Mouse (Mus musculus): ENCODE results near the gene Dtx4. TPM values are rescaled to one million over a fixed set of nuclear protein-coding genes. Genes with fewer than 3 reads are reported as not detected.

Dtx4 gene
- polyA plus RNA-seq, 1 experiment from 2014 or later = 8.4 TPM

DNA sequence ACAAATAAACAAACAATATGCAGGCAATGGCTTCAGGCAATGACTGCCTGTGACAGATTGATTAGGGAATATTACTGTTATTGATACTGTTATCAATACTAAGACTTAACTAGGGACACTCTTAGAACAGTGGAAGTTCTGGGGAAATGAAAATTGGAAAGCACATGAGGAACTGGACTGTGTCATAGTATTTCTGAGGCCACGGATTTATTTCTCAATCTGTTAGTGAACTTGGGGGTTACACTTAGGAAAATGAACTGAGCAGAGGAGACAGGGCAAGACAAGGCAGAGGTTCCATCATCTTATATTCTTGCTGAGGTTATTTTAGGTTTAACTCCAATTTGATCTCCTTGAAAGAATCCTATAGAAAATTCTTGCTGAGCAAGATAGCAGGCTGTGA is 38.7 kb upstream of the Dtx4 start:
- H3K9me3 ChIP-seq (ENCODE audit: low read length) = no peaks in the 10 kb centered on the region
- 74% methylated on average over 1 of the region's 1 CpGs for WGBS
- no peak overlapping the region for H3K9ac ChIP-seq (replicated peaks; ENCODE audit: low read depth)
- no peak for TF ChIP-seq EP300 (IDR thresholded peaks at IDR 0.05)
- TF ChIP-seq CTCF (IDR thresholded peaks at IDR 0.05) = no peak
- no peaks in the 10 kb centered on the region for H3K4me1 ChIP-seq (ENCODE audit: insufficient read depth, low read depth, low read length)
- no peak for ATAC-seq
- no peak overlapping the region for H3K4me2 ChIP-seq (replicated peaks; ENCODE audit: low read depth, low read length)
- H3K27ac ChIP-seq (ENCODE audit: low read length) = no peak overlapping the region
- no peak for DNase-seq (ENCODE audit: low spot score)
- H3K4me3 ChIP-seq (ENCODE audit: low read depth, low read length) = no peak overlapping the region
- H3K27me3 ChIP-seq (replicated peaks; ENCODE audit: insufficient read depth, low read length) = no peaks in the 10 kb centered on the region
- no peaks in the 10 kb centered on the region for H3K36me3 ChIP-seq (ENCODE audit: insufficient read depth, low read length)

DNA sequence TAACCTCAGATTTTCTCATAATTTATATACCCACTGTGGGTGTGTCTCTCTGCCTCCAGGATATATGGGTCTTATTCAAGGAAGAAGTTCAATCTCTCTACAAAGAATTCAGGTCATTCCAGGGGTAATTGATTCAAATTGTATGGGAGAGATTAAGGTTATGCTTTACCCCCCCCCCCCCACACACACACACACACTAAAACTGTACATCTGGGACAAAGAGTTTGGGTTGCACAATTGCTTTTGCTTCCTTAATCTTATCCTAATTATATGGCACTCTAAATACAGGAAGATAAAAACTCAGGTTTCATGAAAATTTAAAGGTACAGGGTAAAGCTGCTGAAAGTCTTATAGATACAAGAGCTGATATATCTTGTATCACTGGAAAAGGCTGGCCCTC is 35.9 kb upstream of the Dtx4 start:
- no peaks in the 10 kb centered on the region for H3K4me1 ChIP-seq (ENCODE audit: insufficient read depth, low read depth, low read length)
- no peak overlapping the region for H3K9ac ChIP-seq (replicated peaks; ENCODE audit: low read depth)
- no peak overlapping the region for H3K4me3 ChIP-seq (ENCODE audit: low read depth, low read length)
- no peak overlapping the region for H3K4me2 ChIP-seq (replicated peaks; ENCODE audit: low read depth, low read length)
- H3K9me3 ChIP-seq (ENCODE audit: low read length) = no peaks in the 10 kb centered on the region
- no peak overlapping the region for H3K27ac ChIP-seq (ENCODE audit: low read length)
- DNase-seq (ENCODE audit: low spot score) (no peak), ATAC-seq (no peak)
- H3K36me3 ChIP-seq (ENCODE audit: insufficient read depth, low read length) = no peaks in the 10 kb centered on the region
- H3K27me3 ChIP-seq (replicated peaks; ENCODE audit: insufficient read depth, low read length) = no peaks in the 10 kb centered on the region
- TF ChIP-seq CTCF (IDR thresholded peaks at IDR 0.05) (no peak), EP300 (IDR thresholded peaks at IDR 0.05) (no peak)

DNA sequence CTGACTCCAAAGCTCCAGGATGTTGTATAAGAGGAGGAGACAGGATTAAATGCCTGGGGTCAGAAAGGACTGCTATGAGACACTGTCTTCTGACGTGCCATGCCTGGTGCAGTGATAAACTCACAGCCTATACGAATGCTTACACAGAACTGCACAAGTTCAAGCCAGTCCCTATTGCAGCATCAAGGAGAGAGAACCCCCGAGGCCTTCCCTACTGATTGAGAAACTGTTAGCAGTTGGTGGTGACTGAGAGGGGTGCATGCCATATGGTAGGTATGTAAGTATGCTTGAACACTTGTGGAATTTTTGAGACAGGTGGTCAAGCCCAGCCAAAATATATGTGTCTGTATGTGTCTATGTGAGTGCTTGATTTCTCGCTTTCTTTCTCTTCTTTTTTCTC is 22.1 kb upstream of the Dtx4 start:
- Histone ChIP-seq H3K27me3 (replicated peaks; ENCODE audit: insufficient read depth, low read length) (no peaks in the 10 kb centered on the region), H3K4me1 (ENCODE audit: insufficient read depth, low read depth, low read length) (no peaks in the 10 kb centered on the region), H3K27ac (ENCODE audit: low read length) (no peak overlapping the region), H3K9me3 (ENCODE audit: low read length) (no peaks in the 10 kb centered on the region), H3K4me3 (ENCODE audit: low read depth, low read length) (no peak overlapping the region), H3K4me2 (replicated peaks; ENCODE audit: low read depth, low read length) (no peak overlapping the region), H3K9ac (replicated peaks; ENCODE audit: low read depth) (no peak overlapping the region), H3K36me3 (ENCODE audit: insufficient read depth, low read length) (no peaks in the 10 kb centered on the region)
- TF ChIP-seq CTCF (IDR thresholded peaks at IDR 0.05) (no peak), EP300 (IDR thresholded peaks at IDR 0.05) (no peak)
- DNase-seq (ENCODE audit: low spot score) (no peak), ATAC-seq (no peak)
- WGBS = 34% methylated on average over 4 of the region's 4 CpGs

DNA sequence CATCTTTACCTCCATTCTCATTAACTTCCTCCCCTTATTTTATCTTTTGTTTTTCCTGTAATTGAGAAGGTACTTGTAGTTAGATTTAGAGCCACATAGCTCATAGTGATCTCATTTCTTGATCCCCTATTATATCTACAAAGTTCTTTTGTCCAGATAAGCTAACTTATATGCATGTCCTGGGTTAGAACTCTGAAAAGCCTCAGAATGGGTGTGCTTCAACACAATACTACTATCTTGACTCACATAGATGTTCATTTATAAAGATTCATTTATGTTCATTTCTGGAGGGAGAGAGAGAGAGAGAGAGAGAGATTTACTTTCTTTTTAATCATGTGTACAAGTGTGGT is 17.3 kb upstream of the Dtx4 start:
- H3K4me1 ChIP-seq (ENCODE audit: insufficient read depth, low read depth, low read length) = no peaks in the 10 kb centered on the region
- no peak for DNase-seq (ENCODE audit: low spot score)
- no peak overlapping the region for H3K9ac ChIP-seq (replicated peaks; ENCODE audit: low read depth)
- no peak overlapping the region for H3K27ac ChIP-seq (ENCODE audit: low read length)
- no peaks in the 10 kb centered on the region for H3K9me3 ChIP-seq (ENCODE audit: low read length)
- no peak for ATAC-seq
- peak overlapping the region; percentile 63 for H3K4me2 ChIP-seq (replicated peaks; ENCODE audit: low read depth, low read length)
- H3K27me3 ChIP-seq (replicated peaks; ENCODE audit: insufficient read depth, low read length) = no peaks in the 10 kb centered on the region
- no peaks in the 10 kb centered on the region for H3K36me3 ChIP-seq (ENCODE audit: insufficient read depth, low read length)
- H3K4me3 ChIP-seq (ENCODE audit: low read depth, low read length) = no peak overlapping the region
- TF ChIP-seq EP300 (IDR thresholded peaks at IDR 0.05) = no peak
- no peak for TF ChIP-seq CTCF (IDR thresholded peaks at IDR 0.05)

DNA sequence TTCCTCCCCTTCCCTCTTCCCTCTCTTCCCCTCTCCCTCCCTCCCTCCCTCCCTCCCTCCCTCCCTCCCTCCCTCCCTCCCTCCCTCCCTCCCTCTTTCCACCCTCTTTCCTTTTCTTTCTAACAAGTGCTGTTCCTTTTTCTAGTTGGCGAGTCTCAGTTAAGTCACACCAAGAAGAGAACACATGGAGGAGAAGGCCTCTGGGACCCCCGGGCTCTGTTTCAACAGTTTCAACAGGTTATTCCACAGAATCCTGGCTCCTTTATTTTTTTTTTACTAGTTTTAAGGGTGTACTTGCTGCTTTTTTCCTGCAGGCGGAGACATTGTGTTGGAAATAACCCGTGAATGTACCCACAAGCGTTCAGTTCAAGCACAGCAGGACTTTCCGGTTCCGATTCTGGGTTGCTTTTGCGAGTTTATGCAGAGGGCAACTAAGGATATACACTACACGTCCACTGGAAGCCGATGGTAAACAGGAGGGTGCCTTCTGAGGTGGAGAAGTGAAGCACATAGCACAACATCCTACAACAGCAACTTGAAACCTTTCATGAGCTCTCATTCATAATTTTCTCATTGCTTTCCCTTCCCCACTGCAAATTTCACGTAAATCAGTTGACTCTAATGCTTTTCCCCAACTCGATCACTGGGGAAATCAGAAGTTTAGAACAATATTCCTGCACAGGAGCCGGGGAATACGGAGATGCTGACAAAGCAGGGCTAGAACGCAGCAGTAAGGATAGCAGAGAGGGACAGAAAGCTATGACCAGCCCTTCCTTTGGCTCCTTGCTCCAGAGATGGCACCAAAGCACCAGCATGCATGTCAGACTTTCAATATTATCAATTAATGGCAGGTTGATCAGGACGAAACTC is 16.7 kb upstream of the Dtx4 start:
- 2% methylated on average over 16 of the region's 16 CpGs for WGBS
- no peaks in the 10 kb centered on the region for H3K27me3 ChIP-seq (replicated peaks; ENCODE audit: insufficient read depth, low read length)
- no peaks in the 10 kb centered on the region for H3K36me3 ChIP-seq (ENCODE audit: insufficient read depth, low read length)
- peak overlapping the region; percentile 35; the same call in 1 of the 2 replicates for H3K9ac ChIP-seq (replicated peaks; ENCODE audit: low read depth)
- TF ChIP-seq CTCF (IDR thresholded peaks at IDR 0.05) (peak; percentile 83), EP300 (IDR thresholded peaks at IDR 0.05) (no peak)
- H3K4me3 ChIP-seq (ENCODE audit: low read depth, low read length) = peak overlapping the region; percentile 36
- DNase-seq (ENCODE audit: low spot score) = peak; percentile 85
- H3K4me2 ChIP-seq (replicated peaks; ENCODE audit: low read depth, low read length) = peak overlapping the region; percentile 63
- H3K4me1 ChIP-seq (ENCODE audit: insufficient read depth, low read depth, low read length) = no peaks in the 10 kb centered on the region
- H3K9me3 ChIP-seq (ENCODE audit: low read length) = no peaks in the 10 kb centered on the region
- peak; percentile 72 for ATAC-seq
- H3K27ac ChIP-seq (ENCODE audit: low read length) = no peak overlapping the region

DNA sequence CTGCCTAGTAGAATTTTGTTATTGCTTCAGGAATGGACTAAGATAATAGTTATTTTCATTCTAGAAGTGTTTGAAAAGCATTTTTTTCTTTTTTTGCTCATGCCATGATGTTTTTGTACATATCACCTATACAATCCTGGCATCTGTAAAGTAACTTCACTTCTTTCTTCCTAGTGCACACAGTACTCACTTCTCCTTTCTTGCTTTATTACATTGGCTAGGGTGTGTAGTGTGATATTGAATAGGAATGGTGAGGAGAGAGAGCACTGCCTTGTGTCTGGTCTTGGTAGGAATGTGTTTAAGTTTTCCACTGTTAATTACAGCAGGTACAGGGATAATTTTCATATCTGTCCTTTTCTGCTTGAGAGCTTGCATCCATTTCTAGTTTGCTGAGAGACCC is 13.4 kb upstream of the Dtx4 start:
- no peak for DNase-seq (ENCODE audit: low spot score)

More for the DNA sequence above, 13.4 kb upstream of the Dtx4 start:
- no peaks in the 10 kb centered on the region for H3K9me3 ChIP-seq (ENCODE audit: low read length)
- no peak for TF ChIP-seq EP300 (IDR thresholded peaks at IDR 0.05)
- TF ChIP-seq CTCF (IDR thresholded peaks at IDR 0.05) = no peak
- H3K4me2 ChIP-seq (replicated peaks; ENCODE audit: low read depth, low read length) = no peak overlapping the region
- H3K27ac ChIP-seq (ENCODE audit: low read length) = no peak overlapping the region
- no peaks in the 10 kb centered on the region for H3K4me1 ChIP-seq (ENCODE audit: insufficient read depth, low read depth, low read length)
- ATAC-seq = no peak
- no peaks in the 10 kb centered on the region for H3K27me3 ChIP-seq (replicated peaks; ENCODE audit: insufficient read depth, low read length)
- no peak overlapping the region for H3K9ac ChIP-seq (replicated peaks; ENCODE audit: low read depth)
- no peaks in the 10 kb centered on the region for H3K36me3 ChIP-seq (ENCODE audit: insufficient read depth, low read length)
- H3K4me3 ChIP-seq (ENCODE audit: low read depth, low read length) = no peak overlapping the region
